Mouse (Mus musculus) ES-CJ7 (cell line): ENCODE measurements around the gene Fbxo3.
"Not testable (repeated sequence)": the region's sequence is repeated elsewhere in the genome, so short reads cannot be mapped to it uniquely, and the experiment has no call there.

Source experiments
- DNase-seq: peaks from one replicate; pipeline ENCODE4 v3.0.0; 2011; ENCODE audit warnings: low read depth, low spot score

The Fbxo3 gene

GRCm38 (mm10) chr2:104036316-104036715 is 8.8 kb downstream of the Fbxo3 start:
- DNase-seq: no peak

DNA sequence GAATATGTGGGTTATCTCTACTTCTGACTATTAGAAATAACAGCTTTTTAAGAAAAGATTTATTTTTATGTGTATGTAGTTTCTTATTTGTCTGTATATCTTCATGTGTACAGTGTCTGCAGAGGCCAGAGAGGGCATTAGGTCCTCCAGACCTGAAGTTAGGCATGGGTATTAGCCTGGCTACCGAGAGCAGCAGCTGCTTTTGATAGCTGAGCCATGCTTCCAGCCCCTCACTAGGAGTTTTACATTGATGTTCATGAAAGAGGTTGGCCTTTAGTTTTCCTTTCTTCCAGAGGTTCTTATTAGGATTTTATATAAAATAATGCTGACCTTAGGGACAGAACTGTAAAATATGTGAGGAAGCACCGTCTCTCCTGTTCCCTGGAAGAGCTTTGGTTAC is 10.7 kb downstream of the Fbxo3 start:
- DNase-seq: no peak

GRCm38 (mm10) chr2:104041632-104042031 is 14.1 kb downstream of the Fbxo3 start:
- no peak for DNase-seq

GRCm38 (mm10) chr2:104042766-104043165 is 15.2 kb downstream of the Fbxo3 start:
- no peak for DNase-seq

DNA sequence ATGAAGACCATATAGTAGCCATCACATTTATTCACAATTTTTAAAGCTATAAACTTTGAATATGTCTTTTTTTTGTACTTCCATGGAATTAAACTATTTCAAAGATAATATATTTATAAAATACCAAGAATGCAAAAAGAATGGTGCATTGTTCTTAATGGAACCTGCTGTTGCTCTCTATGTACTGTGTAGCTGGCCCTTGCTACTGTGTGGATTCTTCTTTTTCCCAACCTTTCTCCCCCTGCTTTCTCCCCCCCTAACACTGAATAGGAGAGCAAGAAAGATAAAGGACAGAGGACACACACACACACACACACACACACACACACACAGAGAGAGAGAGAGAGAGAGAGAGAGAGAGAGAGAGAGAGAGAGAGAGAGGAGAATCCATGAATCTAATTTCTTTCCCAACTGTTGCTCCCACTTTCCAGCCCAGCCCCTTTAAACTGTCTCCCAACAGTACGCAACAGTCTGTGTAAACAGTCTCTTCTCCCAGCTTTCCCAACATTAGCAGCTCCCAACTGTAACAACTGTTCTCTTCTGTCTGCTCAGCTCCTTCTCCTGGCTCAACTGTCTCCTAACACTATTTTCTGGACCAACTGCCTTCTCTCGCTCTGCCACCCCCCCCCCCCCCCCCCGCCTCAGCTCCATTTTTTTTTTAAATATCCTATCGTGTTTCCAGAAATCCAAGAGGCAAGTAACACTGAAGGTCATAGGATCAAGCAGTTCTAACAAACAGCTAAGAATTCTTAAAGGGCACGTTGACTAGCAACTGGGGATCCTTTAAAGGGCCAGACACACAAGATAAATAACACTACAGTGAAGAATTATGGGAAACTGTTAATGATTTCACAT is 16.3 kb downstream of the Fbxo3 start:
- DNase-seq: no peak

GRCm38 (mm10) chr2:104044479-104045080 is 17.1 kb downstream of the Fbxo3 start:
- no peak for DNase-seq

GRCm38 (mm10) chr2:104058381-104058780 is 30.9 kb downstream of the Fbxo3 start:
- DNase-seq: no peak

GRCm38 (mm10) chr2:104058954-104059353 is 31.4 kb downstream of the Fbxo3 start:
- no peak for DNase-seq

DNA sequence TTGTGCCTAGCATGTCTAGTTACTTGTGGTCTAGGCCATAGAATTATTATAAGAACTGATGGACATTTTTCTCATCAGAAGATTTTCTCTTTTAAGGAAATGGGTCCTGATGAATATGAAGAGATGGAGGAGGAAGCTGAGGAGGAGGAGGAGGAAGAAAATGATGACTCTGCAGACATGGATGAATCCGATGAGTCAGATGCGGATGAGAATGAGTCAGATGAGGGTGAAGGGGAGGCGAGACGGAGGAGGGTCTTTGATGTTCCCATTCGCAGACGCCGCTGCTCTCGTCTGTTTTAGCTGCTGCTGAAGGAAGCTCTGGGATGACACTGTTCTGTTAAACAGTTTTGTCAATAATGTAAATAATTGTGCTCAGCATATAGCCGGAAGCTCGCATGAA is 32.3 kb downstream of the Fbxo3 start:
- no peak for DNase-seq

DNA sequence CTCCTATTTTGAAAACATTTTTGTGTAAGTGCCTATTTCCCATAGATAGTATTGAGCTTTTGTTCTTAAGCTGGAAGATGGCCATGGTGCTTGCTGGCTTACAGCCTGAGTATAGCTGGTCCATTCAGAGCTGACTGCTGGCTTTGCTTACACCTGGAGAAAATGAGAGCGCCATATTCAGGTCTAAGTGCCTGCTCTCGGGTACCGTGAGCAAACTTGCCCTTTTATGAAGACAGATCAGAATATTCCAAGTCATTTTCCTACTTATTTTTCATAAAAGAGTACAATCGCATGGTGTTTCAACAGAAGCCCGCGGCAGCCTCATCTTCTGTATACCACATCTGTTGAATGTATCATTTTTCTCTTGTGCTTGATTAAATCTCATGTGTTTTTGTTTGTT is 33.5 kb downstream of the Fbxo3 start:
- no peak for DNase-seq

GRCm38 (mm10) chr2:104062665-104063064 is 35.1 kb downstream of the Fbxo3 start:
- no peak for DNase-seq

DNA sequence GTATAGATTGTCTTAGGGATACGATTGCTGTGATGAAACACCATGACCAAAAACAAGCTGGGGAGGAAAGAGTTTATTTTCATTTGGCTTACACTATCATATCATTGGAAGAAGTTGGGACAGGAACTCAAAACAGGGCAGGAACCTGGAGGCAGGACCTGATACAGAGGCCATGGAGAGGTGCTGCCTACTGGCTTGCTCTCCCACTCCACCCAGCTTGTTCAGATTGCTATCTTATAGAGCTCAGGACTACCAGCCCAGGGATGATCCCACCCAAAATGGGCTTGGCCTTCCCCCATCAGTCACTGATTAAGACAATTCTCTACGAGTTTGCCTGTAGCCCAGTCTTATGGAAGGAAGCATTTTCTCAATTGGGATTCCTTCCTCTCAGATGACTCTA is 36.6 kb downstream of the Fbxo3 start:
- no peak for DNase-seq

GRCm38 (mm10) chr2:104065526-104065925 is 38.0 kb downstream of the Fbxo3 start, which contains the start of gene Gm10912:
Gene Gm10912 (plus strand): TSS chr2:104065826.
- DNase-seq: not testable (repeated sequence)

GRCm38 (mm10) chr2:104068450-104068849 is 40.9 kb downstream of the Fbxo3 start, which contains the start of gene Gm10799:
Gene Gm10799 (minus strand): TSS chr2:104068550.
- not testable (repeated sequence) for DNase-seq

GRCm38 (mm10) chr2:104069704-104070185 is 42.2 kb downstream of the Fbxo3 start, which contains the start of gene Cd59b:
Gene Cd59b (plus strand): TSS chr2:104069849.
- peak; percentile 82 for DNase-seq

GRCm38 (mm10) chr2:104078285-104078684 is 50.8 kb downstream of the Fbxo3 start:
- not testable (repeated sequence) for DNase-seq

GRCm38 (mm10) chr2:104081436-104082050 is 54.0 kb downstream of the Fbxo3 start:
- DNase-seq: not testable (repeated sequence)

DNA sequence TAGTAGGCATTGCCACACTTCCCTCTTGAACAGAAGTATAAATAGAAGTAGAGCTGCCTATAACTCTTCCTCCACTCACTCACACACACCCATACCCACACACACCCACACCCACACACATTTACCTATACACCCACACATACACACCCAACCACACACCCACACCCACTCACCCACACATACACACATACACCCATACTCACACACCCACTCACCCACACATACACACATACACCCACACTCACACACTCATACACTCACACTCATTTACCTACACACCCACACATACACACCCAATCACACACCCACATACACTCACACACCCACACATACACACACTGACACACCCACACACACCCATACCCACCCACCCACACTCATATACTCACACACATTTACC is 55.0 kb downstream of the Fbxo3 start:
- no peak for DNase-seq

DNA sequence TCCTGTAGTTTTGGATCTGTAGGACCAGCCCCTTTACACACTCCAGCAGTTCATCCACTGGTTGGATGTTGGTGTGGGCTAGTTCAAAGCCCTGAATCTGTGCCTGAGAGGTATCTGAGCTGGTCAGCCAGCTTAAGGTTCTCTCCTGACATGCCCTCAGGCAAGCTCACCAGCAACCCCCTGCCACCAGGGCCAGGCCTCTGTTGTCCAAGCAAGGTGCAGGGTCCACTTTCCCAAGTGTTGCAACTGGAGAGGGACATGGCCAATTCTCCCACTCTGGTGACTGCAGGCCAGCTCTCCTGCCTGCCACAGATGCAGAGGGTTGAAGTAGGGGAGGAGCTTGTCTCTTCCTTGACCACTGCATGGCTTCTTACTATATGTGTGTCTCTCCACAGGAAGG is 56.5 kb downstream of the Fbxo3 start:
- DNase-seq: not testable (repeated sequence)

DNA sequence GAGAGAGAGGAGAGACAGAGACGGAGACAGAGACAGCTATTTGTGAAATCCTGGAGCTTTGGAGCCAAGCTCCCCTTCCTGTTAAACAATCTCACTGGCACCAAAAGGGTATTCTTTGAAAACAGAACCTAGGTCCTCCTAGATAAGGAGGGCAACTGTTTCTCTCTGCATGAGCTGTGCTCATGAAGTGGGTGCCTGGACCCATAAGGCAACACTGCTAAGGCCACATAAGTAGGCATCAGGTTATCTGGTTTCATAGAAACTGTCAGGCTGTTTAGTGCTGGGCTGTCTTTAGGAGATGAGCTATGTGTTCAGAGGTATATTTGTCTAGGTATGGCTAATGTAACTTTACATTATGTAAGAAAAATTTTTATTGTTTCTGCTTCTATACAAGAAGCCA is 60.0 kb downstream of the Fbxo3 start:
- DNase-seq: not testable (repeated sequence)

DNA sequence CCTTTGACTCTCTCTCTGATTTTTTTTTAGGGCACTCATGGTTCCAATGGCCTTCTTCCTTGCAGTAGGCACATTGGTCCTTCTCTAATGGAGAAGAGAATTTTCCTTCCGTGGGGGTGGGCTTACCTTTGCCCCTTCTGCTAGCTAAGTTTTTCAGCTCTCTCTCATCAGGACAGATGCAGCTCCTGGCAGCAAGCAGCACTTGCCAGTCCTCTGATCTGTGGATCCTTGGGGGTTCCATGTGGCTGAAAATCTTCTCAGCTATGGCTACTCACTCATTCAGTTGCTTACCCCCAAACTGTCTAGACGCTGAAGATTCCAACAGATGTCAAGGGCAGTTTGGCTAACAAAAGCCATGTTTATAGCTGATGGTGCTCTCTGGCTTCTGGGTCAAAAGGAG is 65.8 kb downstream of the Fbxo3 start:
- DNase-seq: no peak

DNA sequence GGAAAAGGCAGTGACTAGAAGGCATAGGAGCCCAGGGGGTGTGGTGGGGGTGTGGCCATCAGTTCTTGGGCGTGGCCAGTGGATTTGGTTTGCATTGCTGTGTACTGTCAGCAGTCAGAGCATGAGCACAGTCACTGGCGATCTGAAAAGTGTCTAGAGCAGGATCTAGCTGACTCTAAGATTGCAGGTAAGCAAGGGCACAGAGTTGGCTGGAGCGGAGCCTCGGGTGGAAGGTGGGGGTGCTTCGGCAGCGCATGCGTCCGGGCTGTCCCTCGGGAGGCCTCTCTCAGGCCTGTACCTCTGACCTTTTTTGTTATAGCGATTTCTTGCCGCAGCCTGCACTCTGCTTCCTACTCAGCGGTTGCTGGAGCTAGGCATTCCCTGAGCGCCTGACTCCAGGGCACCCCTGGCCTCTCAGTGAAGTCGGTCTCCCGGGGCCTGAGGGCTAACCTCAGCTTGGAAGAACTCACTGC is 68.3 kb downstream of the Fbxo3 start, which contains the start of gene Cd59a:
TSS of gene Cd59a (plus strand) at position 61 of the 473 bp plus-strand sequence.
- DNase-seq: peak; percentile 89
